Mouse (Mus musculus) left cerebral cortex, postnatal 4 days (tissue): ENCODE data around the gene Ifitm10. TPM values are rescaled to one million over a fixed set of nuclear protein-coding genes. Genes with fewer than 3 reads are reported as not detected.

Experiments
- DNase-seq: peaks from one replicate; pipeline ENCODE4 v3.0.0-alpha.2; 2022
- intact Hi-C: fragments of 180-260 bp; cut with DNase I; formaldehyde crosslinking; loops from one replicate; pipeline ENCODE4 v1.15.1; 2025
- total RNA-seq, 2 experiments: library from RNA; stranded (reverse); gene quantifications; 2 replicates each; pipeline ENCODE4 v1.2.3; 2021

The Ifitm10 gene
- total RNA-seq, 2 experiments from 2014 or later: 6.3 to 9.4 TPM

- intact Hi-C loops: no loop called here
- DNase-seq: no peak
These were observed 17.6 kb upstream of the Ifitm10 start for GRCm38 (mm10) chr7:142391108-142391507.

- intact Hi-C loops: no loop called here
- no peak for DNase-seq
These were observed 16.6 kb upstream of the Ifitm10 start for GRCm38 (mm10) chr7:142389961-142390650.

- intact Hi-C loops: no loop called here
- no peak for DNase-seq
These were observed 15.2 kb upstream of the Ifitm10 start for GRCm38 (mm10) chr7:142388740-142389139.

- intact Hi-C loops: no loop called here
- no peak for DNase-seq
These were observed 14.6 kb upstream of the Ifitm10 start for GRCm38 (mm10) chr7:142388198-142388597.

GRCm38 (mm10) chr7:142387419-142388148, 14.0 kb upstream of the Ifitm10 start, which contains the start of gene Ctsd:
TSS of gene Ctsd (minus strand) at chr7:142388038.
- peak; percentile 99 for DNase-seq
- intact Hi-C loops: no loop called here

- intact Hi-C loops: no loop called here
- DNase-seq: no peak
These were observed 13.2 kb upstream of the Ifitm10 start for GRCm38 (mm10) chr7:142386621-142387201.

- DNase-seq: no peak
- intact Hi-C loops: no loop called here
These were observed 12.3 kb upstream of the Ifitm10 start for GRCm38 (mm10) chr7:142385742-142386403.

GRCm38 (mm10) chr7:142384306-142384705, 10.8 kb upstream of the Ifitm10 start:
- DNase-seq: no peak
- intact Hi-C loops: no loop called here

- no peak for DNase-seq
- intact Hi-C loops: no loop called here
These were observed 9.0 kb upstream of the Ifitm10 start, which contains the start of gene Gm49369 for GRCm38 (mm10) chr7:142382567-142382966. TSS of gene Gm49369 (minus strand) at chr7:142382667.

GRCm38 (mm10) chr7:142381175-142381574, 7.6 kb upstream of the Ifitm10 start:
- intact Hi-C loops: no loop called here
- DNase-seq: no peak

- DNase-seq: no peak
- intact Hi-C loops: no loop called here
These were observed 5.6 kb upstream of the Ifitm10 start for GRCm38 (mm10) chr7:142379186-142379585.

- DNase-seq: no peak
- intact Hi-C loops: no loop called here
These were observed 3.8 kb upstream of the Ifitm10 start for GRCm38 (mm10) chr7:142377233-142377925.

- no peak for DNase-seq
- intact Hi-C loops: no loop called here
These were observed 2.5 kb upstream of the Ifitm10 start for GRCm38 (mm10) chr7:142376096-142376495.

GRCm38 (mm10) chr7:142375261-142375724, 1.7 kb upstream of the Ifitm10 start:
- peak; percentile 53 for DNase-seq
- intact Hi-C loops: no loop called here

- no peak for DNase-seq
- intact Hi-C loops: no loop called here
These were observed 961 bp upstream of the Ifitm10 start for GRCm38 (mm10) chr7:142374413-142375015.

GRCm38 (mm10) chr7:142373039-142373438, 514 bp downstream of the Ifitm10 start:
- DNase-seq: no peak
- intact Hi-C loops: no loop called here

GRCm38 (mm10) chr7:142371768-142372661, 1.5 kb downstream of the Ifitm10 start:
- intact Hi-C loops: no loop called here
- no peak for DNase-seq

GRCm38 (mm10) chr7:142371398-142371767, 2.2 kb downstream of the Ifitm10 start:
- intact Hi-C loops: no loop called here

GRCm38 (mm10) chr7:142370937-142371336, 2.6 kb downstream of the Ifitm10 start:
- DNase-seq: no peak
- intact Hi-C loops: no loop called here

More at GRCm38 (mm10) chr7:142371398-142371767, 2.2 kb downstream of the Ifitm10 start:
- peak; percentile 71 for DNase-seq
